Mouse (Mus musculus): ENCODE results near the gene Mkln1.

- TF ChIP-seq CTCF (IDR thresholded peaks at IDR 0.05; ENCODE audit: extremely low read depth, insufficient read depth, insufficient read length, insufficient replicate concordance) (no peak), POLR2A (IDR thresholded peaks at IDR 0.05; ENCODE audit: low read depth, low read length) (no peak)
Measured at GRCm38 (mm10) chr6:31389716-31390115, 8.8 kb upstream of the Mkln1 start.

Data from spleen, adult 2 months (tissue).